Mouse (Mus musculus) heart, adult 2 months (tissue): ENCODE results near the gene Wfdc1.
A peak's percentile ranks its signal among the peaks of the same experiment; 100 is the strongest.

ENCODE experiments used
- CTCF ChIP-seq: fragments of 200-600 bp; IDR thresholded peaks from 2 replicates; pipeline ENCODE4 v1.8.1; 2022; ENCODE audit warnings: antibody characterized with exemption, mild to moderate bottlenecking, moderate library complexity
- EP300 ChIP-seq: fragments of 200-500 bp; IDR thresholded peaks from 2 replicates; pipeline ENCODE4 v1.6.1; 2011; ENCODE audit warnings: low read depth, low read length, control low read depth; ENCODE audit not compliant: insufficient read depth
- POLR2A ChIP-seq: fragments of 200-500 bp; IDR thresholded peaks from 2 replicates; pipeline ENCODE4 v1.6.1; 2011; ENCODE audit warnings: mild to moderate bottlenecking, low read depth, low read length, control low read depth; ENCODE audit not compliant: insufficient read depth

DNA sequence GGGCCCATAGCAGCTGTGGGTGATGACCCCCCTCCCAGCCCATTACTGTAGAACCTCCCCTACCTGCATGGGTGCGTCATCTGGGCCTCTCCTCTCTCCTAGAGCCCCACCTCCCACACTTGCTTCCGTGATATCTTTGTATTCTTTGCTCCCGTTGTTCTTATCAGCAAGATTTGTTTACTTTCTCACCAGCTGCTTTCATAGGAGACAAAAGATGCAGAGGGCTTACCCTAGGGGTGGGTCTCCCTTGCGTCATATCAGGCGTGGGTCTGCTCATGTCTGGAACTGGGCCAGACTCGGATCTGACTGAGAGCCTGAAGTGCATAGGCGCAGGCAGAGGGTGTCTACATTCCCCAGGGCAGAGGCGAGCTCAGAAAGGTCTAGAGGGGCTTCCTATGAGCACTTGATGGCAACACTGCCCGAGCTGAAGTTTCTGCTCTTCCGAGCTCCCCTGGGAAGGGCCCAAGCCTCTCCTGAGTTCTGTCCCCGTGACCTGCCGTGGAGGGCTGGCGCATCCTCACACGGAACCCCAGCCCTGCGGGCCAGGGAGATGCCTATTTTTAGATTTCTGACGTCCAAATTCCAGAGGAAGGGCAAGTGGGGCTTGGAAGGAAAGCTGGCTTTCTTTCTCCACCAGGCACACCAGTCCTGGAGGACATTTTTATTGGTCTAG is 4.4 kb downstream of the Wfdc1 start:
- TF ChIP-seq POLR2A, result peak; percentile 71
- no peak for TF ChIP-seq CTCF
- TF ChIP-seq EP300, result 0 out of 2 replicates have a peak, but pooled peaks have one; percentile 50
